Mouse (Mus musculus) kidney, adult 2 months (tissue): Measurements from ENCODE around the gene Gm17655. TPM values are rescaled to one million over a fixed set of nuclear protein-coding genes. Genes with fewer than 3 reads are reported as not detected.

Source experiments
- DNase-seq: peaks from one replicate; pipeline ENCODE4 v3.0.0; 2021
- H3K27ac ChIP-seq: fragments of 200-500 bp; 2 replicates; pipeline ENCODE4 v1.5.1; 2012; ENCODE audit warnings: low read depth, low read length, control low read depth, inconsistent platforms; ENCODE audit not compliant: insufficient read depth
- H3K27me3 ChIP-seq: fragments of 200-500 bp; replicated peaks from 2 replicates; pipeline ENCODE4 v1.6.1; 2012; ENCODE audit warnings: mild to moderate bottlenecking, moderate library complexity, low read length, inconsistent platforms; ENCODE audit not compliant: control insufficient read depth, insufficient read depth
- H3K36me3 ChIP-seq: fragments of 200-500 bp; 2 replicates; pipeline ENCODE4 v1.6.1; 2012; ENCODE audit warnings: mild to moderate bottlenecking, moderate library complexity, low read length, inconsistent platforms; ENCODE audit not compliant: control insufficient read depth, insufficient read depth
- H3K4me1 ChIP-seq: fragments of 200-500 bp; 2 replicates; pipeline ENCODE4 v1.6.1; 2011; ENCODE audit warnings: low read length; ENCODE audit not compliant: control insufficient read depth, insufficient read depth
- H3K4me3 ChIP-seq: fragments of 200-500 bp; 2 replicates; pipeline ENCODE4 v1.5.1; 2011; ENCODE audit warnings: mild to moderate bottlenecking, low read depth, low read length, control low read depth; ENCODE audit not compliant: insufficient read depth
- CTCF ChIP-seq: fragments of 200-500 bp; conservative IDR thresholded peaks from 2 replicates; pipeline ENCODE4 v1.5.1; 2011; ENCODE audit warnings: low read depth, mild to moderate bottlenecking, control low read depth, low read length, moderate library complexity, mixed read lengths; ENCODE audit not compliant: insufficient read depth, insufficient read length
- POLR2A ChIP-seq: fragments of 200-500 bp; IDR thresholded peaks from one replicate; pipeline ENCODE4 v1.6.1; 2011; ENCODE audit warnings: low read depth, low read length, control low read depth
- WGBS: fragments of 180-500 bp; shearing (Covaris S2); methylation state at CpG from one replicate; pipeline ENCODE4 v1.1.7; 2018; 5-methylcytosine and 5-hydroxymethylcytosine counted together
- polyA plus RNA-seq: library from polyadenylated mRNA; depleted of rRNA; stranded (reverse); fragments of >200 nt; gene quantifications from 2 replicates; pipeline ENCODE4 v1.2.3, GENCODE M21; 2012

The Gm17655 gene
- polyA plus RNA-seq, 1 experiment = 0.67 TPM

GRCm38 (mm10) chr5:110099656-110100580, 27.6 kb upstream of the Gm17655 start, which contains the start of gene Plcxd1:
Plcxd1 (plus strand) TSS chr5:110099969.
- peaks cover 5% of the 10 kb centered on the region; the same call in 1 of the 2 replicates for H3K4me1 ChIP-seq
- H3K4me3 ChIP-seq = peak within 1 kb of the TSS; percentile 47; the same call in 1 of the 2 replicates
- H3K27me3 ChIP-seq = no peaks in the 10 kb centered on the region
- TF ChIP-seq POLR2A (no peak), CTCF (no peak)
- WGBS = 13% methylated on average over 25 of the region's 25 CpGs
- DNase-seq = peak; percentile 67
- no peaks in the 10 kb centered on the region; the same call in 1 of the 2 replicates for H3K36me3 ChIP-seq
- no peak within 1 kb of the TSS for H3K27ac ChIP-seq

- no peak overlapping the region for H3K27ac ChIP-seq
- TF ChIP-seq CTCF = no peak
- no peak for TF ChIP-seq POLR2A
- no peaks in the 10 kb centered on the region for H3K27me3 ChIP-seq
- no peak overlapping the region for H3K4me3 ChIP-seq
- peaks cover 5% of the 10 kb centered on the region; the same call in 1 of the 2 replicates for H3K4me1 ChIP-seq
- no peaks in the 10 kb centered on the region for H3K36me3 ChIP-seq
- DNase-seq = no peak
- 63% methylated on average over 1 of the region's 1 CpGs for WGBS
These were observed 26.7 kb upstream of the Gm17655 start for GRCm38 (mm10) chr5:110098991-110099477.

GRCm38 (mm10) chr5:110094847-110095213, 22.5 kb upstream of the Gm17655 start:
- Histone ChIP-seq H3K36me3 (no peaks in the 10 kb centered on the region), H3K27me3 (no peaks in the 10 kb centered on the region), H3K4me1 (no peaks in the 10 kb centered on the region), H3K27ac (peak overlapping the region; percentile 30), H3K4me3 (peak overlapping the region; percentile 63)
- TF ChIP-seq POLR2A = no peak
- no peak for TF ChIP-seq CTCF
- no peak for DNase-seq
- 4% methylated on average over 4 of the region's 4 CpGs for WGBS

GRCm38 (mm10) chr5:110094030-110094846, 21.9 kb upstream of the Gm17655 start, which contains the start of gene Gm35315:
Gm35315 (minus strand) TSS chr5:110094420.
- H3K27me3 ChIP-seq = no peaks in the 10 kb centered on the region
- DNase-seq = peak; percentile 94
- H3K4me1 ChIP-seq = no peaks in the 10 kb centered on the region
- H3K27ac ChIP-seq = peak within 1 kb of the TSS; percentile 30
- no peak for TF ChIP-seq CTCF
- no peak for TF ChIP-seq POLR2A
- no peaks in the 10 kb centered on the region for H3K36me3 ChIP-seq
- peak within 1 kb of the TSS; percentile 63 for H3K4me3 ChIP-seq
- 2% methylated on average over 25 of the region's 25 CpGs for WGBS

GRCm38 (mm10) chr5:110091546-110091945, 19.2 kb upstream of the Gm17655 start:
- 42% methylated on average over 2 of the region's 2 CpGs for WGBS

GRCm38 (mm10) chr5:110086161-110086866, 14.0 kb upstream of the Gm17655 start:
- Histone ChIP-seq H3K4me1 (no peaks in the 10 kb centered on the region), H3K36me3 (no peaks in the 10 kb centered on the region), H3K4me3 (no peak overlapping the region), H3K27me3 (no peaks in the 10 kb centered on the region), H3K27ac (no peak overlapping the region)
- WGBS = 39% methylated on average over 14 of the region's 14 CpGs
- TF ChIP-seq POLR2A (no peak), CTCF (no peak)
- no peak for DNase-seq

More at GRCm38 (mm10) chr5:110091546-110091945, 19.2 kb upstream of the Gm17655 start:
- H3K27ac ChIP-seq = no peak overlapping the region
- TF ChIP-seq POLR2A (no peak), CTCF (no peak)
- H3K27me3 ChIP-seq = no peaks in the 10 kb centered on the region
- no peaks in the 10 kb centered on the region for H3K36me3 ChIP-seq
- H3K4me3 ChIP-seq = no peak overlapping the region
- DNase-seq = no peak
- no peaks in the 10 kb centered on the region for H3K4me1 ChIP-seq
